Mouse (Mus musculus) erythroblast, embryonic 14.5 days (primary cell): ENCODE measurements around the gene Hoxa5.

Source experiments
- GATA1 ChIP-seq: IDR thresholded peaks from 2 replicates; pipeline ENCODE4 v1.6.1; 2012; ENCODE audit warnings: low read length, inconsistent platforms, mixed read lengths
- TAL1 ChIP-seq: IDR thresholded peaks from 3 replicates; pipeline ENCODE4 v1.6.1; 2012; ENCODE audit warnings: low read length, inconsistent platforms, mixed read lengths

GRCm38 (mm10) chr6:52189909-52190308 is 14.5 kb downstream of the Hoxa5 start:
- TF ChIP-seq TAL1 (no peak), GATA1 (no peak)
